Mouse (Mus musculus): ENCODE measurements around the gene Nlrp3.

GRCm38 (mm10) chr11:59589496-59589895 is 48.1 kb downstream of the Nlrp3 start:
- no peak for TF ChIP-seq CTCF (IDR thresholded peaks at IDR 0.05; ENCODE audit: low read depth)
- no peak for TF ChIP-seq EP300 (IDR thresholded peaks at IDR 0.05; ENCODE audit: low read depth)

All from heart, postnatal 0 days (tissue).